Mouse (Mus musculus): ENCODE data around the gene Dnm2.

- no peak for TF ChIP-seq CTCF (IDR thresholded peaks at IDR 0.05; ENCODE audit: extremely low read depth, insufficient read depth, low read length)
- no peak for TF ChIP-seq POLR2A (IDR thresholded peaks at IDR 0.05; ENCODE audit: extremely low read depth, insufficient read depth, low read length)
Measured at GRCm38 (mm10) chr9:21551049-21551448, 126.3 kb downstream of the Dnm2 start.
